Mouse (Mus musculus) heart, embryonic 14.5 days (tissue): Measurements from ENCODE around the gene Imp4. TPM values are rescaled to one million over a fixed set of nuclear protein-coding genes. Genes with fewer than 3 reads are reported as not detected.

Experiments used
- microRNA-seq: library from miRNA; unstranded; fragments of <30 nt; microRNA quantifications from one replicate; pipeline ENCODE4, GENCODE M21; 2016
- polyA plus RNA-seq: library from polyadenylated mRNA; unstranded; fragments of >200 nt; fragmentation: Nextera tagmentation; extraction: Ambion mirVana; gene quantifications from 2 replicates; pipeline ENCODE4 v1.2.1, GENCODE M21; 2014

Imp4 gene
- polyA plus RNA-seq, 1 experiment from 2014 or later, result 59.0 TPM

Small RNA genes within 50 kb of the gene (microRNA-seq; reads per million reads assigned to microRNA genes)
- gene Mir5103, result 2.8 reads per million, percentile 3 among the genes with 10 or more reads in this experiment

Other genes starting within 250 kb of the Imp4 start
- 42.6 and 46.3 TPM in 2 replicates for gene Ccdc115, start 179 bp upstream of the Imp4 start, polyA plus RNA-seq
- gene Ptpn18, start 19.9 kb downstream of the Imp4 start, polyA plus RNA-seq, result 16.2 and 16.3 TPM in 2 replicates
- not detected in 2 replicates for gene Prss39, start 58.6 kb downstream of the Imp4 start, polyA plus RNA-seq
- gene Cfc1, start 95.8 kb downstream of the Imp4 start, polyA plus RNA-seq, result 0.46 TPM in 1 of 2 replicates, not detected in the other
- not detected in 2 replicates for gene Prss40, start 121.1 kb downstream of the Imp4 start, polyA plus RNA-seq
- gene Amer3, start 139.8 kb downstream of the Imp4 start, polyA plus RNA-seq, result not detected in 2 replicates